In the genomic region with DNA sequence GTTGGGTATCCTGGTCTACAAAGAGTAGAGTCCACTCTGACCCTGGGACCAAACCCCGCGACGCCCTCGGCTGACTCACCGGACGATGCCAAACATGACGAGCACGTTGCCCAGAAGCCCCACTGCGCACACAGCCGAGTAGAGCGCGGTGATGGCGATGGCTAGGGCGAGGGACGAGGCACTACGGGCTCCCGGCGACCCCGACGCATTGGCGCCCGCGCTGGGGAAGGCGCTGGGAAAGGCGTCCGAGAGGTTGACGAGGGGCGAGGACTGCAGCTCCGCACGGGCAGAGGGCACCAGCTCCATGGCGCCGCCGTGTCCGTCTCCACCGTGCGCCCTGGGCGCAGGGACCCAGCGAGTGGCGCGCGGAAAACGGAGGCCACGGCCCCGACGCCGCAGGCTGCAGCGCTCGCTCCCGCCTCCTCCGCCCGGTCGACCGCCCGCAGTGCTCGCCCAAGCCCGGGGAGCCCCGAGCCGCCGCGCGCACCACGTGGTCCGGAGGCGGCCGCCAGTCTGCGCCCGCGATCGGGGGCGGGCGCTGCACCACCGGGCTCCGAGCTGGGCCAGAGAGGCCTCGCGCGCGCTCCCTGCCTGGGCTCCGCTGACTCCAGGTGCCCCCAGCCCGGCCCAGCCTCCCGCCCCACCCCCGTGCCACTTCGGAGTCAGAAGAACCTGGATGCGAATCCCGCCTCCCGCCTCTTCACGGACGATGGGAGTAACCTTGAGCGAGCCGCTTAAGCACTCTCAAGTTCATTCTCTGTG, we compare ENCODE assay signal across 7 mouse cellular contexts. TPM values are rescaled to one million over a fixed set of nuclear protein-coding genes. Genes with fewer than 3 reads are reported as not detected.
DNase-seq lines count a peak whose midpoint lies in the region; ATAC-seq and TF ChIP-seq lines count a peak whose summit lies in the region.

TSS of gene Oprd1 (minus strand) at position 407 of the 762 bp plus-strand sequence.

- intact Hi-C loops in heart, postnatal 10 days (cut with DNase I): no loop called here

- 0 out of 2 replicates have a peak, but pooled peaks cover 3% of the 10 kb centered on the region for H3K4me1 ChIP-seq in lung, embryonic 16.5 days (replicated peaks; ENCODE audit: control insufficient read depth, insufficient read depth, low read length)
- peaks cover 14% of the 10 kb centered on the region for H3K4me1 ChIP-seq in embryonic facial prominence, embryonic 10.5 days
- H3K4me1 ChIP-seq in liver, embryonic 15.5 days (replicated peaks): peaks cover 3% of the 10 kb centered on the region
- no peaks in the 10 kb centered on the region for H3K4me1 ChIP-seq in stomach, postnatal 0 days (replicated peaks; ENCODE audit: control insufficient read depth, insufficient read depth)

- no peaks in the 10 kb centered on the region for H3K36me3 ChIP-seq in lung, embryonic 16.5 days (ENCODE audit: control insufficient read depth, insufficient read depth, low read length)
- H3K36me3 ChIP-seq in embryonic facial prominence, embryonic 10.5 days (replicated peaks): no peaks in the 10 kb centered on the region
- H3K36me3 ChIP-seq in liver, embryonic 15.5 days (replicated peaks): no peaks in the 10 kb centered on the region
- no peaks in the 10 kb centered on the region for H3K36me3 ChIP-seq in stomach, postnatal 0 days (ENCODE audit: control insufficient read depth, insufficient read depth, low read length)

- no peak for TF ChIP-seq EP300 in stomach, postnatal 0 days (optimal IDR thresholded peaks at IDR 0.05)

- peak within 1 kb of the TSS; percentile 50 for H3K4me3 ChIP-seq in lung, embryonic 16.5 days (ENCODE audit: low read length)
- peak within 1 kb of the TSS; percentile 67 for H3K4me3 ChIP-seq in embryonic facial prominence, embryonic 10.5 days
- peak within 1 kb of the TSS; percentile 29 for H3K4me3 ChIP-seq in liver, embryonic 15.5 days (replicated peaks)
- H3K4me3 ChIP-seq in stomach, postnatal 0 days (ENCODE audit: low read depth, low read length): peak within 1 kb of the TSS; percentile 37

- peak within 1 kb of the TSS; percentile 28; the same call in 1 of the 2 replicates for H3K9ac ChIP-seq in lung, embryonic 16.5 days (ENCODE audit: low read length)
- no peak within 1 kb of the TSS for H3K9ac ChIP-seq in liver, embryonic 15.5 days
- no peak within 1 kb of the TSS for H3K9ac ChIP-seq in stomach, postnatal 0 days (ENCODE audit: low read length)

- peak within 1 kb of the TSS; percentile 77 for H3K4me2 ChIP-seq in lung, embryonic 16.5 days (ENCODE audit: low read depth, low read length)
- peak within 1 kb of the TSS; percentile 51 for H3K4me2 ChIP-seq in liver, embryonic 15.5 days
- peak within 1 kb of the TSS; percentile 74 for H3K4me2 ChIP-seq in stomach, postnatal 0 days (replicated peaks; ENCODE audit: low read depth)

- DNase-seq in lung, postnatal 36 days: no peak
- peak; percentile 73 for DNase-seq in embryonic facial prominence, embryonic 10.5 days (ENCODE audit: low spot score)
- DNase-seq in heart, postnatal 10 days: peak; percentile 18 to 21
- peak; percentile 27 for DNase-seq in stomach, postnatal 0 days (ENCODE audit: low spot score)
- DNase-seq in cerebellum, adult 11 months: no peak

- H3K27ac ChIP-seq in lung, embryonic 16.5 days (ENCODE audit: low read length): no peak within 1 kb of the TSS
- H3K27ac ChIP-seq in embryonic facial prominence, embryonic 10.5 days (replicated peaks): peak within 1 kb of the TSS; percentile 75
- H3K27ac ChIP-seq in liver, embryonic 15.5 days (replicated peaks): no peak within 1 kb of the TSS
- H3K27ac ChIP-seq in stomach, postnatal 0 days (replicated peaks): no peak within 1 kb of the TSS

- H3K9me3 ChIP-seq in lung, embryonic 16.5 days (ENCODE audit: control insufficient read depth, low read length): no peaks in the 10 kb centered on the region
- no peaks in the 10 kb centered on the region for H3K9me3 ChIP-seq in embryonic facial prominence, embryonic 10.5 days
- H3K9me3 ChIP-seq in liver, embryonic 15.5 days (replicated peaks): no peaks in the 10 kb centered on the region
- H3K9me3 ChIP-seq in stomach, postnatal 0 days (ENCODE audit: control insufficient read depth, low read length): no peaks in the 10 kb centered on the region

- WGBS in lung, embryonic 16.5 days: under 1% methylated on average over 49 of the region's 89 CpGs
- WGBS in embryonic facial prominence, embryonic 10.5 days: under 1% methylated on average over 89 of the region's 89 CpGs
- WGBS in liver, embryonic 15.5 days (ENCODE audit: insufficient replicate concordance): under 1% methylated on average over 82 of the region's 89 CpGs
- under 1% methylated on average over 67 of the region's 89 CpGs for WGBS in stomach, postnatal 0 days

- no peak for TF ChIP-seq CTCF in stomach, postnatal 0 days (IDR thresholded peaks at IDR 0.05; ENCODE audit: low read depth)

- peak; percentile 71 for ATAC-seq in lung, embryonic 16.5 days (ENCODE audit: low read depth)
- no peak for ATAC-seq in liver, embryonic 15.5 days (ENCODE audit: insufficient read depth)
- ATAC-seq in stomach, postnatal 0 days (ENCODE audit: low FRiP score, low TSS enrichment): 0 out of 2 replicates have a peak, but pooled peaks have one; percentile 43

- peaks cover 41% of the 10 kb centered on the region for H3K27me3 ChIP-seq in lung, embryonic 16.5 days (ENCODE audit: control insufficient read depth, insufficient read depth, low read depth, low read length)
- H3K27me3 ChIP-seq in embryonic facial prominence, embryonic 10.5 days (replicated peaks; ENCODE audit: low read depth, poor library complexity, severe bottlenecking): peaks cover 71% of the 10 kb centered on the region
- peaks cover 76% of the 10 kb centered on the region for H3K27me3 ChIP-seq in liver, embryonic 15.5 days
- no peaks in the 10 kb centered on the region for H3K27me3 ChIP-seq in stomach, postnatal 0 days (ENCODE audit: control insufficient read depth, insufficient read depth, low read length)

RNA-seq across cellular contexts. Expression of gene Oprd1, which starts in this region (rescaled TPM):
- polyA plus RNA-seq in lung, embryonic 16.5 days (2015; fragmentation: Nextera tagmentation; extraction: Ambion mirVana): 0.04 and 0.15 TPM in 2 replicates
- polyA plus RNA-seq in embryonic facial prominence, embryonic 10.5 days (2016; fragmentation: Nextera tagmentation; extraction: Ambion mirVana): 0.24 and 0.35 TPM in 2 replicates
- under 1 TPM; 0.24 to 0.30 TPM for total RNA-seq in heart, postnatal 10 days (2021)
- 0.08 TPM in 1 of 2 replicates, not detected in the other for polyA plus RNA-seq in liver, embryonic 15.5 days (2015; fragmentation: Nextera tagmentation; extraction: Ambion mirVana)
- polyA plus RNA-seq in stomach, postnatal 0 days (2015; fragmentation: Nextera tagmentation; extraction: Ambion mirVana): 0.04 and 0.11 TPM in 2 replicates

Comparison
In these comparisons a context has a peak if more than half of its experiments do, and no peak if none do; other contexts are left out.
1. Peak in ATAC-seq, H3K4me3 ChIP-seq, H3K9ac ChIP-seq and H3K4me2 ChIP-seq in lung, embryonic 16.5 days; RNA of the gene not detected or under 1 TPM.
2. Peak in DNase-seq, H3K4me3 ChIP-seq and H3K27ac ChIP-seq in embryonic facial prominence, embryonic 10.5 days; RNA of the gene not detected or under 1 TPM.
3. Peak in DNase-seq in heart, postnatal 10 days; RNA of the gene not detected or under 1 TPM.
4. Peak in DNase-seq, ATAC-seq, H3K4me3 ChIP-seq and H3K4me2 ChIP-seq in stomach, postnatal 0 days; RNA of the gene not detected or under 1 TPM.